Mouse (Mus musculus): ENCODE measurements around the gene Ogfod2. TPM values are rescaled to one million over a fixed set of nuclear protein-coding genes. Genes with fewer than 3 reads are reported as not detected.

The Ogfod2 gene
- total and polyA plus RNA-seq, 2 experiments from 2014 or later = 19.3 to 37.6 TPM

DNA sequence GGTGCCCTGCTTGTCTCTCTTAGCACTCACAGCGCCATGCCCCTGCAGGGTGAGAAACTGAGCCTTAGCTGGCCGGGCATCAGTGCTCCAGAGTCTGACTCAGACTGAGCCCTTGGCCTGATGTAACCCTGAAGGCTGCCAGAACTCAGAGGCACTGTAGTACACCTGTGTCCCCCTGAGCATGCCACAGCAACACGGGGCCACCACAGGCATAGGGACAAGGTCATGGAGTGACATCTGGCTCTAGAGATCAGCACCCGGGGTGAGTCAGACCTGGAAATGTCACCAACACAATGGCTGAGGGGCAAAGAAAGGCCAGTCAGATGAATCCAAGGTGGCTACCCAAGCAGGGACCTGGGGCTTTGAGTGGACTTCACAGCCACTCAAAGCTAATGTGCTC is 25.2 kb upstream of the Ogfod2 start:
- H3K4me3 ChIP-seq (ENCODE audit: low read depth, low read length) = no peak overlapping the region
- DNase-seq (ENCODE audit: low spot score) = no peak
- H3K9me3 ChIP-seq (replicated peaks; ENCODE audit: control insufficient read depth, low read length) = no peaks in the 10 kb centered on the region
- TF ChIP-seq EP300 (IDR thresholded peaks at IDR 0.05; ENCODE audit: low read depth) (no peak), CTCF (IDR thresholded peaks at IDR 0.05; ENCODE audit: low read depth) (no peak)
- H3K27ac ChIP-seq (ENCODE audit: low read depth) = no peak overlapping the region
- no peaks in the 10 kb centered on the region for H3K36me3 ChIP-seq (replicated peaks; ENCODE audit: control insufficient read depth, insufficient read depth, low read length)
- no peaks in the 10 kb centered on the region for H3K27me3 ChIP-seq (ENCODE audit: control insufficient read depth, insufficient read depth, low read length)
- H3K9ac ChIP-seq (replicated peaks; ENCODE audit: low read depth, low read length) = no peak overlapping the region
- no peaks in the 10 kb centered on the region for H3K4me1 ChIP-seq (ENCODE audit: control insufficient read depth, insufficient read depth)
- 75% methylated on average over 4 of the region's 4 CpGs for WGBS
- H3K4me2 ChIP-seq (ENCODE audit: low read depth, low read length) = no peak overlapping the region
- ATAC-seq (ENCODE audit: insufficient read depth, low read depth) = no peak

DNA sequence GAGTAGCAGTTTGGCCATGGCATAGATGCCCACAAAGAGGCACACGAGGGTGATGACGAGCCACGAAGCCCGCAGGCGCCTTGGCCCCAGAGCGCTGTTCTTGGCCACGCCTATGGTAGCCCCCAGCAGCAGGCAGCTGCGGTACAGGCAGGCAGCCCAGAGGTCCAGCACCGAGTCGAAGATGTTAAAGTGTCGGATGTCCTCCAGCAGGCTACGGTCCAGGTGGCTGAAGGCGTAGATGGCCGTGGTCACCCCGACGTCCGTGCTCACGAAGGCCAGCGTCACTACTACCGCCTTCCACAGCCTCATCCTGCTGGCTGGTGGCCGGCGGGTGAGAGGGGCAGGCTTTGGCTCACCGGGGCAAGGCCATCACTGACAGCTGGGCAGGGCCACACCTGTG is 22.2 kb upstream of the Ogfod2 start:
- Histone ChIP-seq H3K27ac (ENCODE audit: low read depth) (no peak overlapping the region), H3K36me3 (replicated peaks; ENCODE audit: control insufficient read depth, insufficient read depth, low read length) (no peaks in the 10 kb centered on the region), H3K4me1 (ENCODE audit: control insufficient read depth, insufficient read depth) (peaks cover 11% of the 10 kb centered on the region; the same call in 1 of the 2 replicates), H3K9me3 (replicated peaks; ENCODE audit: control insufficient read depth, low read length) (no peaks in the 10 kb centered on the region), H3K4me3 (ENCODE audit: low read depth, low read length) (no peak overlapping the region), H3K27me3 (ENCODE audit: control insufficient read depth, insufficient read depth, low read length) (no peaks in the 10 kb centered on the region), H3K4me2 (ENCODE audit: low read depth, low read length) (no peak overlapping the region), H3K9ac (replicated peaks; ENCODE audit: low read depth, low read length) (no peak overlapping the region)
- DNase-seq (ENCODE audit: low spot score) (no peak), ATAC-seq (ENCODE audit: insufficient read depth, low read depth) (no peak)
- 78% methylated on average over 23 of the region's 23 CpGs for WGBS
- no peak for TF ChIP-seq EP300 (IDR thresholded peaks at IDR 0.05; ENCODE audit: low read depth)
- TF ChIP-seq CTCF (IDR thresholded peaks at IDR 0.05; ENCODE audit: low read depth) = no peak

DNA sequence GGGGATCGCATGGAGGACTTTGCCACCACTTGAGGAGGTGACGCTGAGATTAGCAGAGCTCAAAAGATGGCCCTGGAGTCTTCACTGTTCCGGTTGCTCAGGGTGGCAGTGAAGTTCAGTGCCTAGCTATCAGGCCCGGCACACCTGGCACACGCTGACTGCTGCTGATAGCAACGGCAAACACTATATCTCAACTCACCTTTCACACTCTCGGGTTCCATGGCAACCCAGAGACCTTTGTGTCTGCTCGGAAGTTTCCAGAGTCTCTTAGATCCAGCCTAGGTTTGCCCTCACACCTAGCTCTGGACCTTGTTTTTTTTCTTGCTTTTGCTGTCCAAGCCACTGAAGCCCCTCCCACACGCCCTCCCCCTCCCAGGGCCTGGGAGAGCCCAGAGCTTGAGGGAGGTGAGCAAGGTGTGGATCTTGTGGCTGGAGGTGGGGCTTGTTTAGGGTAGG is 20.1 kb upstream of the Ogfod2 start:
- no peak for ATAC-seq (ENCODE audit: insufficient read depth, low read depth)
- WGBS = 58% methylated on average over 9 of the region's 9 CpGs
- H3K27ac ChIP-seq (ENCODE audit: low read depth) = no peak overlapping the region

DNA sequence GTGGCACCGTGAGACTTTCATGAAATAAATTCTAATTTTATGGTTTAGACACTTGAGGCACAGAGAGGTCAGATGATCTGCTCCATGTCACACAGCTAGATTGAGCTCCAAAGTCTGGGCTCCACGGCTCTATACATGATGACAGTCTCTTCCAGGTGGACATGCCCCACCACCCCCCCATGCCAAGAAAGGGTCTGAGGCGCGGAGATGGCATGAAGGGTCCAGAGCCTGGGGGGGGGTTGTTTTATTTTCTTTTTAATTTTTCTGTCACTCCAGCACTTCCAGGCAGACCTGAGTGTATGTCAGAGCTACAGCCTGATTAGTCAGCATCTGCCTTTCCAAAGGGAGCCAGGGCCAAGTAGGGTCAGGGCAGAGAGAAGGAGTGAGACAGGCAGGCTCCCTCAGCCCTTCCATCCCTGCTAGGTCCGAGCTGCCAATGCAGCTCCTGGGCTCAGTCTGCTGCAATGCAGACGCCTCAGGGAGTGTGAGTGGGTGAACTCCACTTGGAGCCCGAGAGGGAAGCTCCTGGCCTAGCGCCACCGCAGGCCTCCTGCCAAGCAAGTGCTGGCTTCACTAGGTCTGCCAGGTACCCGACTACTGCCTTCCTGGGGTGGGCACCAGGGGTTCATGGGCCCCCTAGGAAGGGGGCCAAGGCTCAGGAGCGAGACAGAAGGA is 18.8 kb upstream of the Ogfod2 start:
- H3K27ac ChIP-seq (ENCODE audit: low read depth) = no peak overlapping the region
- ATAC-seq (ENCODE audit: insufficient read depth, low read depth) (no peak), DNase-seq (ENCODE audit: low spot score) (no peak)
- no peaks in the 10 kb centered on the region for H3K9me3 ChIP-seq (replicated peaks; ENCODE audit: control insufficient read depth, low read length)
- TF ChIP-seq EP300 (IDR thresholded peaks at IDR 0.05; ENCODE audit: low read depth) (no peak), CTCF (IDR thresholded peaks at IDR 0.05; ENCODE audit: low read depth) (no peak)
- no peak overlapping the region for H3K4me3 ChIP-seq (ENCODE audit: low read depth, low read length)
- WGBS = 48% methylated on average over 11 of the region's 11 CpGs
- H3K36me3 ChIP-seq (replicated peaks; ENCODE audit: control insufficient read depth, insufficient read depth, low read length) = no peaks in the 10 kb centered on the region
- H3K9ac ChIP-seq (replicated peaks; ENCODE audit: low read depth, low read length) = 0 out of 2 replicates have a peak overlapping the region, but pooled peaks have one; percentile 26
- H3K4me1 ChIP-seq (ENCODE audit: control insufficient read depth, insufficient read depth) = peaks cover 11% of the 10 kb centered on the region; the same call in 1 of the 2 replicates
- no peaks in the 10 kb centered on the region for H3K27me3 ChIP-seq (ENCODE audit: control insufficient read depth, insufficient read depth, low read length)
- H3K4me2 ChIP-seq (ENCODE audit: low read depth, low read length) = no peak overlapping the region

More for the DNA sequence above, 20.1 kb upstream of the Ogfod2 start:
- Histone ChIP-seq H3K9me3 (replicated peaks; ENCODE audit: control insufficient read depth, low read length) (no peaks in the 10 kb centered on the region), H3K4me2 (ENCODE audit: low read depth, low read length) (no peak overlapping the region), H3K36me3 (replicated peaks; ENCODE audit: control insufficient read depth, insufficient read depth, low read length) (no peaks in the 10 kb centered on the region), H3K9ac (replicated peaks; ENCODE audit: low read depth, low read length) (no peak overlapping the region), H3K4me3 (ENCODE audit: low read depth, low read length) (no peak overlapping the region), H3K27me3 (ENCODE audit: control insufficient read depth, insufficient read depth, low read length) (no peaks in the 10 kb centered on the region), H3K4me1 (ENCODE audit: control insufficient read depth, insufficient read depth) (peaks cover 11% of the 10 kb centered on the region; the same call in 1 of the 2 replicates)
- no peak for DNase-seq (ENCODE audit: low spot score)
- TF ChIP-seq CTCF (IDR thresholded peaks at IDR 0.05; ENCODE audit: low read depth) (no peak), EP300 (IDR thresholded peaks at IDR 0.05; ENCODE audit: low read depth) (no peak)

DNA sequence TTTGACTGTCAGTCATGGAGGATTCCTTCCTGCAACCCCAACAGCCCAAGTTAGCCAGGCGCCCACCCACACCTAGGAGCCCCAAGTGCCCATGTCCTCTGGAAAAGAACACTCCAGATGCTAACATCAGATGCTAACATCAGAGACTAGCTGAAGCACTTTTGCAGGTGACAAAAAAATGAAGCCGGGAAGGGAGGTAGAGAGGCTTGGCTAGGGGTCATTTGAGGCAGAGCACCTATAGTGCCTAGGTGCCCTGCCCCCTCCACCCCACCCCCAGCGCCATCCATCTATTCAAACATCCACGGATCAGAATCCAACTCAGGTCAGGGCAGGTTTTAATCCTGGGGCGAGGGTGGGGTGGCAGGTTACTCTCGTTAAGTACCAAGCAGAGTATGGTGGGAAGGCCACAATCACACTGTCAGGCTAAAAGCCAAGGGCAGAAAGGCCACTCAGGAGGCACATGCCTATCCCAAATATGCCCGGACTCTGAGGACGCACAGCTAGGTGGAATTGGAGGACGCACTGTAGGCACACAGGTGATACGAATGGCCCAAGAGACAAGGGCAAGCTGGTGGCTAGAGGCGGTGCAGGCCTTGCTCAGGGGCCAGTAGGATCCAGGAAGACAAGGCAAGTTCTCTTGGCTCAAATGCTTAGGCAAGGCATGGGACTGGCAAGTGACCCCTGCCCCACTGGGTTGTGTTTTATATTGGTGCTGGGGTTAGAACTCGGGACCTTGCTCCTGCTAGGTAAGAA is 18.1 kb upstream of the Ogfod2 start:
- H3K36me3 ChIP-seq (replicated peaks; ENCODE audit: control insufficient read depth, insufficient read depth, low read length) = no peaks in the 10 kb centered on the region
- TF ChIP-seq CTCF (IDR thresholded peaks at IDR 0.05; ENCODE audit: low read depth) (no peak), EP300 (IDR thresholded peaks at IDR 0.05; ENCODE audit: low read depth) (no peak)
- H3K4me3 ChIP-seq (ENCODE audit: low read depth, low read length) = no peak overlapping the region
- H3K9ac ChIP-seq (replicated peaks; ENCODE audit: low read depth, low read length) = no peak overlapping the region
- 84% methylated on average over 12 of the region's 12 CpGs for WGBS
- H3K4me1 ChIP-seq (ENCODE audit: control insufficient read depth, insufficient read depth) = peaks cover 11% of the 10 kb centered on the region; the same call in 1 of the 2 replicates
- no peak for DNase-seq (ENCODE audit: low spot score)
- no peaks in the 10 kb centered on the region for H3K27me3 ChIP-seq (ENCODE audit: control insufficient read depth, insufficient read depth, low read length)
- no peak overlapping the region for H3K4me2 ChIP-seq (ENCODE audit: low read depth, low read length)
- no peak overlapping the region for H3K27ac ChIP-seq (ENCODE audit: low read depth)
- ATAC-seq (ENCODE audit: insufficient read depth, low read depth) = no peak
- H3K9me3 ChIP-seq (replicated peaks; ENCODE audit: control insufficient read depth, low read length) = no peaks in the 10 kb centered on the region
